In the genomic region with DNA sequence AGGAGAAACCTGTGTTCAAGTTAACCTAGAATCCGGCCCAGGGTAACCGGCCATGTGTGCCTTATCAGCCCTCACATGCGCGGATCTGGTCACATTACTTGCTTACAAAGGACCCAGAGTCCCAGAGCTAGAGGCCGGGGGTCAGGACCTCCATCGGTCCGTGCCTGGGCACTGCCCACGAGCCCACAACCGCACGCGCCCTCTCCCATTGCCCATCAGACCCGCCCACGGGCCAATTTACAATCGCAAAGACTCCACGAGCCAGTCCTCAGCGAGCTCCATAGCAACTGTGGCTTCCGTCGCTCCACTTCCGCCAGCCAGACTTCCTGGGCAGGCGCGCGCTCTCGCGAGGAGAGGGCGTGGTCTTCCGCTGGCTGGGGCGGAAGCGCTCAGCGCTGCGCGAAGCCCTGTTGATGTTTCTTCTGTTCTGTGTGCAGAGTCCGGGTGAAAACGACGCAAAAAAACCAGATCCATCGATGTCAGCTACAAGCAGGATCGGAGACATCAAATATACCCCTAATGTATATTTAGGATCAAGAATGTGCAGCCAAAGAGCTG, we compare ENCODE assay signal across 7 mouse cellular contexts. TPM values are rescaled to one million over a fixed set of nuclear protein-coding genes. Genes with fewer than 3 reads are reported as not detected.
DNase-seq lines count a peak whose midpoint lies in the region; ATAC-seq lines count a peak whose summit lies in the region.

A gene (minus strand): TSS at position 326 of the 558 bp plus-strand sequence.

- H3K27me3 ChIP-seq in embryonic facial prominence, embryonic 12.5 days = no peaks in the 10 kb centered on the region
- H3K27me3 ChIP-seq in limb, embryonic 11.5 days (ENCODE audit: control insufficient read depth, insufficient read depth, low read length) = no peaks in the 10 kb centered on the region
- no peaks in the 10 kb centered on the region for H3K27me3 ChIP-seq in midbrain, embryonic 14.5 days (ENCODE audit: control insufficient read depth, insufficient read depth, low read length)

- H3K9ac ChIP-seq in embryonic facial prominence, embryonic 12.5 days = peak within 1 kb of the TSS; percentile 72
- H3K9ac ChIP-seq in limb, embryonic 11.5 days (ENCODE audit: low read length) = peak within 1 kb of the TSS; percentile 74
- H3K9ac ChIP-seq in midbrain, embryonic 14.5 days (replicated peaks; ENCODE audit: low read length) = peak within 1 kb of the TSS; percentile 69

- H3K9me3 ChIP-seq in embryonic facial prominence, embryonic 12.5 days = no peaks in the 10 kb centered on the region
- no peaks in the 10 kb centered on the region for H3K9me3 ChIP-seq in limb, embryonic 11.5 days (ENCODE audit: control insufficient read depth, low read length)
- H3K9me3 ChIP-seq in midbrain, embryonic 14.5 days (ENCODE audit: control insufficient read depth, low read length) = no peaks in the 10 kb centered on the region

- H3K4me2 ChIP-seq in embryonic facial prominence, embryonic 12.5 days (replicated peaks) = peak within 1 kb of the TSS; percentile 84
- peak within 1 kb of the TSS; percentile 80 for H3K4me2 ChIP-seq in limb, embryonic 11.5 days (ENCODE audit: low read depth, severe bottlenecking)
- peak within 1 kb of the TSS; percentile 93 for H3K4me2 ChIP-seq in midbrain, embryonic 14.5 days (ENCODE audit: low read length)

- DNase-seq in adrenal gland, postnatal 25 days = peak; percentile 89
- peak; percentile 99 for DNase-seq in heart, adult 11 months
- peak; percentile 91 for DNase-seq in kidney, adult 18-20 months
- peak; percentile 94 for DNase-seq in limb, embryonic 11.5 days (ENCODE audit: low spot score)
- peak; percentile 97 for DNase-seq in midbrain, embryonic 14.5 days
- peak; percentile 82 to 86 for DNase-seq in spleen, adult 18-20 months

- WGBS in embryonic facial prominence, embryonic 12.5 days = 0% methylated on average over 36 of the region's 36 CpGs
- under 1% methylated on average over 36 of the region's 36 CpGs for whole genome bisulfite sequencing in limb, embryonic 11.5 days
- WGBS in midbrain, embryonic 14.5 days = under 1% methylated on average over 36 of the region's 36 CpGs

- peaks cover 29% of the 10 kb centered on the region for H3K36me3 ChIP-seq in embryonic facial prominence, embryonic 12.5 days
- H3K36me3 ChIP-seq in limb, embryonic 11.5 days (ENCODE audit: control insufficient read depth, insufficient read depth, low read length) = peaks cover 11% of the 10 kb centered on the region; the same call in 1 of the 2 replicates
- H3K36me3 ChIP-seq in midbrain, embryonic 14.5 days (ENCODE audit: control insufficient read depth, insufficient read depth, low read length) = peaks cover 31% of the 10 kb centered on the region

- H3K4me1 ChIP-seq in embryonic facial prominence, embryonic 12.5 days = peaks cover 24% of the 10 kb centered on the region
- H3K4me1 ChIP-seq in limb, embryonic 11.5 days (ENCODE audit: control insufficient read depth, insufficient read depth, low read length) = peaks cover 3% of the 10 kb centered on the region; the same call in 1 of the 2 replicates
- H3K4me1 ChIP-seq in midbrain, embryonic 14.5 days (ENCODE audit: control insufficient read depth, insufficient read depth, low read length) = peaks cover 21% of the 10 kb centered on the region; the same call in 1 of the 2 replicates

- peak within 1 kb of the TSS; percentile 68 for H3K27ac ChIP-seq in embryonic facial prominence, embryonic 12.5 days
- H3K27ac ChIP-seq in limb, embryonic 11.5 days (replicated peaks; ENCODE audit: low read depth, low read length) = no peak within 1 kb of the TSS
- peak within 1 kb of the TSS; percentile 76 for H3K27ac ChIP-seq in midbrain, embryonic 14.5 days (replicated peaks; ENCODE audit: low read depth, low read length)

- ATAC-seq in embryonic facial prominence, embryonic 12.5 days (ENCODE audit: insufficient number of reproducible peaks, insufficient read depth, low FRiP score, low TSS enrichment) = peak; percentile 88
- ATAC-seq in limb, embryonic 11.5 days (ENCODE audit: insufficient number of reproducible peaks, low FRiP score, low TSS enrichment, low read depth) = peak; percentile 84
- ATAC-seq in midbrain, embryonic 14.5 days (ENCODE audit: low FRiP score, low TSS enrichment) = peak; percentile 93

- H3K4me3 ChIP-seq in embryonic facial prominence, embryonic 12.5 days = peak within 1 kb of the TSS; percentile 76
- H3K4me3 ChIP-seq in limb, embryonic 11.5 days (ENCODE audit: low read depth, low read length) = peak within 1 kb of the TSS; percentile 79
- peak within 1 kb of the TSS; percentile 76 for H3K4me3 ChIP-seq in midbrain, embryonic 14.5 days (replicated peaks; ENCODE audit: low read depth, low read length)

RNA-seq across cellular contexts. Expression of the gene that starts here (rescaled TPM):
- total RNA-seq in adrenal gland, postnatal 25 days (2021) = 16.7 and 22.4 TPM in 2 replicates
- 32.8 and 34.6 TPM in 2 replicates for polyA plus RNA-seq in embryonic facial prominence, embryonic 12.5 days (2016; fragmentation: Nextera tagmentation; extraction: Ambion mirVana)
- polyA plus RNA-seq in limb, embryonic 11.5 days (2014; fragmentation: Nextera tagmentation; extraction: Ambion mirVana) = 36.1 and 41.3 TPM in 2 replicates
- 32.8 and 36.1 TPM in 2 replicates for polyA plus RNA-seq in midbrain, embryonic 14.5 days (2014; fragmentation: Nextera tagmentation; extraction: Ambion mirVana)
